Mouse (Mus musculus) CH12.LX (cell line): ENCODE measurements at regions not wholly inside any gene's neighbourhood (a gene's known extent, or its start where the extent isn't known, plus 50 kb on each side); places are given as distances from the start of the nearest gene placed in this dataset.

Experiments
- DNase-seq: peaks from one replicate; pipeline ENCODE4 v3.0.0-alpha.2; 2013; ENCODE audit errors: extremely low read depth
- H3K27ac ChIP-seq: 2 replicates; pipeline ENCODE4 v1.5.1; 2012; ENCODE audit warnings: low read depth, mild to moderate bottlenecking, control low read depth, moderate library complexity; ENCODE audit not compliant: insufficient read depth
- H3K27me3 ChIP-seq: replicated peaks from 2 replicates; pipeline ENCODE3; 2012; ENCODE audit warnings: inconsistent platforms
- H3K36me3 ChIP-seq, 2 experiments: replicated peaks in 1 of 2; 2 replicates each; pipeline versions ENCODE3 to v1.6.1; 2012; ENCODE audit warnings: inconsistent platforms in 1 of 2, low read length in 1 of 2, mild to moderate bottlenecking in 1 of 2, mixed read lengths in 1 of 2, moderate library complexity in 1 of 2; ENCODE audit not compliant: control insufficient read depth in 1 of 2, insufficient read depth in 1 of 2
- H3K4me1 ChIP-seq, 2 experiments: 2 replicates each; pipeline ENCODE4 v1.6.1; 2012; ENCODE audit warnings: inconsistent platforms in 1 of 2, moderate library complexity in 1 of 2; ENCODE audit not compliant: insufficient read depth in 2 of 2, control insufficient read depth in 1 of 2
- H3K4me2 ChIP-seq: 2 replicates; pipeline ENCODE4 v1.6.1; 2012; ENCODE audit warnings: low read depth, mild to moderate bottlenecking, control low read depth; ENCODE audit not compliant: poor library complexity, insufficient read depth, severe bottlenecking
- H3K4me3 ChIP-seq, 3 experiments: fragments of 150-350 bp in 1 of 3; sonication (generic) in 1 of 3; replicated peaks in 1 of 3; 2 replicates each; pipeline versions ENCODE3 to v1.5.1; 2011 to 2012; ENCODE audit warnings: low read depth in 2 of 3, low read length in 2 of 3, mild to moderate bottlenecking in 2 of 3, moderate library complexity in 2 of 3, control low read depth in 1 of 3, improper control_type of control experiment in 1 of 3, inconsistent platforms in 1 of 3, mixed read lengths in 1 of 3; ENCODE audit not compliant: poor library complexity in 1 of 3
- H3K79me2 ChIP-seq: replicated peaks from 2 replicates; pipeline ENCODE4 v1.6.1; 2012; ENCODE audit warnings: mild to moderate bottlenecking, moderate library complexity; ENCODE audit not compliant: control insufficient read depth, poor library complexity, insufficient read depth, severe bottlenecking; ENCODE audit errors: extremely low read depth
- H3K9ac ChIP-seq: 2 replicates; pipeline ENCODE4 v1.6.1; 2012; ENCODE audit warnings: low read depth, mild to moderate bottlenecking, control low read depth, moderate library complexity; ENCODE audit not compliant: insufficient read depth
- H3K9me3 ChIP-seq: replicated peaks from 2 replicates; pipeline ENCODE3; 2012; ENCODE audit warnings: low read length, inconsistent platforms, mixed read lengths
- BHLHE40 ChIP-seq: IDR thresholded peaks from 2 replicates; pipeline ENCODE4 v1.6.1; 2011; ENCODE audit warnings: mild to moderate bottlenecking, low read depth, low read length, improper control_type of control experiment
- CHD1 ChIP-seq: IDR thresholded peaks from 2 replicates; pipeline ENCODE4 v1.6.1; 2012; ENCODE audit warnings: low read depth, low read length, improper control_type of control experiment, inconsistent platforms
- CHD2 ChIP-seq: IDR thresholded peaks from 2 replicates; pipeline ENCODE4 v1.6.1; 2011; ENCODE audit warnings: low read length, improper control_type of control experiment
- CTCF ChIP-seq, 2 experiments: IDR thresholded peaks in 1 of 2; conservative IDR thresholded peaks in 1 of 2; 2 replicates each; pipeline ENCODE4 v1.5.1; 2011 to 2012; ENCODE audit warnings: low read depth in 2 of 2, low read length in 2 of 2, improper control_type of control experiment in 1 of 2, inconsistent platforms in 1 of 2, mild to moderate bottlenecking in 1 of 2, moderate library complexity in 1 of 2
- E2F4 ChIP-seq: IDR thresholded peaks from 2 replicates; pipeline ENCODE4 v1.6.1; 2011; ENCODE audit warnings: low read depth, low read length, improper control_type of control experiment; ENCODE audit not compliant: insufficient replicate concordance
- ELF1 ChIP-seq: IDR thresholded peaks from 2 replicates; pipeline ENCODE4 v1.6.1; 2014; ENCODE audit warnings: low read depth, mild to moderate bottlenecking, inconsistent platforms, low read length, improper control_type of control experiment
- EP300 ChIP-seq: IDR thresholded peaks from 2 replicates; pipeline ENCODE4 v1.6.1; 2011; ENCODE audit warnings: low read length, improper control_type of control experiment
- GABPA ChIP-seq: IDR thresholded peaks from 2 replicates; pipeline ENCODE4 v1.6.1; 2012; ENCODE audit warnings: low read depth, low read length, improper control_type of control experiment, inconsistent platforms; ENCODE audit not compliant: insufficient replicate concordance
- HCFC1 ChIP-seq: IDR thresholded peaks from 2 replicates; pipeline ENCODE4 v1.6.1; 2012; ENCODE audit warnings: low read depth, mild to moderate bottlenecking, inconsistent platforms, low read length, improper control_type of control experiment
- IRF4 ChIP-seq: IDR thresholded peaks from 2 replicates; pipeline ENCODE4 v1.6.1; 2014; ENCODE audit warnings: low read depth, mild to moderate bottlenecking, inconsistent platforms, low read length, improper control_type of control experiment
- JUND ChIP-seq: conservative IDR thresholded peaks from 2 replicates; pipeline ENCODE4 v1.6.1; 2011; ENCODE audit warnings: low read depth, low read length, improper control_type of control experiment
- KAT2A ChIP-seq: IDR thresholded peaks from 2 replicates; pipeline ENCODE4 v1.6.1; 2012; ENCODE audit warnings: low read length, improper control_type of control experiment, inconsistent platforms; ENCODE audit not compliant: insufficient replicate concordance
- MAX ChIP-seq: IDR thresholded peaks from 2 replicates; pipeline ENCODE4 v1.6.1; 2011; ENCODE audit warnings: low read length, improper control_type of control experiment
- MAZ ChIP-seq: IDR thresholded peaks from 2 replicates; pipeline ENCODE4 v1.6.1; 2012; ENCODE audit warnings: low read depth, mild to moderate bottlenecking, inconsistent platforms, low read length, improper control_type of control experiment, moderate library complexity
- MEF2A ChIP-seq: IDR thresholded peaks from 2 replicates; pipeline ENCODE4 v1.6.1; 2014; ENCODE audit warnings: low read depth, mild to moderate bottlenecking, inconsistent platforms, low read length, improper control_type of control experiment, borderline replicate concordance
- MXI1 ChIP-seq: IDR thresholded peaks from 2 replicates; pipeline ENCODE4 v1.6.1; 2011; ENCODE audit warnings: mild to moderate bottlenecking, low read depth, low read length, improper control_type of control experiment
- MYC ChIP-seq: IDR thresholded peaks from 2 replicates; pipeline ENCODE4 v1.6.1; 2011; ENCODE audit warnings: low read depth, mild to moderate bottlenecking, improper control_type of control experiment, low read length
- NELFE ChIP-seq: IDR thresholded peaks from 2 replicates; pipeline ENCODE4 v1.6.1; 2011; ENCODE audit warnings: low read depth, low read length, improper control_type of control experiment
- PAX5 ChIP-seq: IDR thresholded peaks from 2 replicates; pipeline ENCODE4 v1.6.1; 2012; ENCODE audit warnings: low read length, inconsistent platforms, mixed read lengths
- POLR2A ChIP-seq: IDR thresholded peaks from 2 replicates; pipeline ENCODE4 v1.6.1; 2011; ENCODE audit warnings: low read depth, mild to moderate bottlenecking, improper control_type of control experiment, low read length
- RCOR1 ChIP-seq: conservative IDR thresholded peaks from 2 replicates; pipeline ENCODE4 v1.6.1; 2012; ENCODE audit warnings: low read depth, mild to moderate bottlenecking, inconsistent platforms, low read length, improper control_type of control experiment
- TBP ChIP-seq: conservative IDR thresholded peaks from 2 replicates; pipeline ENCODE4 v1.6.1; 2011; ENCODE audit warnings: low read depth, low read length, improper control_type of control experiment
- TCF12 ChIP-seq: IDR thresholded peaks from 2 replicates; pipeline ENCODE4 v1.6.1; 2014; ENCODE audit warnings: low read depth, mild to moderate bottlenecking, inconsistent platforms, low read length, improper control_type of control experiment
- UBTF ChIP-seq: IDR thresholded peaks from 2 replicates; pipeline ENCODE4 v1.6.1; 2012; ENCODE audit warnings: low read depth, mild to moderate bottlenecking, inconsistent platforms, low read length, improper control_type of control experiment, moderate library complexity
- USF1 ChIP-seq: IDR thresholded peaks from 2 replicates; pipeline ENCODE4 v1.6.1; 2014; ENCODE audit warnings: low read depth, mild to moderate bottlenecking, inconsistent platforms, low read length, improper control_type of control experiment
- USF2 ChIP-seq: conservative IDR thresholded peaks from 2 replicates; pipeline ENCODE4 v1.6.1; 2011; ENCODE audit warnings: low read depth, low read length, improper control_type of control experiment
- ZC3H11A ChIP-seq: IDR thresholded peaks from 2 replicates; pipeline ENCODE4 v1.6.1; 2012; ENCODE audit warnings: low read depth, mild to moderate bottlenecking, inconsistent platforms, low read length, improper control_type of control experiment
- ZKSCAN1 ChIP-seq: IDR thresholded peaks from 2 replicates; pipeline ENCODE4 v1.6.1; 2012; ENCODE audit warnings: low read depth, inconsistent platforms, low read length, improper control_type of control experiment, borderline replicate concordance
- ZMIZ1 ChIP-seq: IDR thresholded peaks from 2 replicates; pipeline ENCODE4 v1.6.1; 2012; ENCODE audit warnings: low read depth, mild to moderate bottlenecking, inconsistent platforms, low read length, improper control_type of control experiment
- ZNF384 ChIP-seq: IDR thresholded peaks from 2 replicates; pipeline ENCODE4 v1.6.1; 2012; ENCODE audit warnings: low read depth, low read length, improper control_type of control experiment, inconsistent platforms
- dilution Hi-C: fragments of 300-500 bp; cut with MboI; formaldehyde crosslinking; loops from 2 replicates; pipeline ENCODE4 v1.14.3; 2020; ENCODE audit warnings: low sequenced_read_pairs; ENCODE audit not compliant: extremely low pct_unique_long_range_greater_than_20kb, extremely low pct_ligation_motif_present
- in situ Hi-C: fragments of 300-500 bp; cut with MboI; formaldehyde crosslinking; loops from 3 replicates; pipeline ENCODE4 v1.14.3; 2019; ENCODE audit warnings: low sequenced_read_pairs, low pct_ligation_motif_present, low pct_unique_long_range_greater_than_20kb, mixed read lengths

DNA sequence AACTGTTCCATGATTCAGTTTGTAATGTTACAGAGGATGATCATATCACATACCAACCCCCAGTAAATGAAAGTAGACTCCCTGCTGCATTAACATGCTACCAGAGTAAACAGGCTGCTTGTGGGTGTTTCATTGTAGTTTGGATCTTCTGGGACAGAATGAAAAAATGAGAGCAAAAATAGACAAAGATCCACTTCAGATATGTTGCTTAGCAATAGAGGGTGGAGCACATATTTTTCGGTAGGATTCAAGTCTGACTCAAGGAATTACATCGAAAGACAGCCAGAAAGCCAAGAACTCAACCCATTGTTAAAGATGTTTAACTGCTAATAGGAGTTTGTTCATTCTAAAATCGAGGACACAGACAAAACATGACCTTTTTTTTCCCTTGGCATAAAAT, 536.2 kb upstream of the Arpp21 start:
- Histone ChIP-seq H3K9ac (no peak overlapping the region), H3K4me3 (no peak overlapping the region), H3K9me3 (peaks cover 63% of the 10 kb centered on the region), H3K79me2 (no peaks in the 10 kb centered on the region), H3K36me3 (no peaks in the 10 kb centered on the region), H3K27me3 (no peaks in the 10 kb centered on the region), H3K4me1 (no peaks in the 10 kb centered on the region), H3K27ac (no peak overlapping the region), H3K4me2 (no peak overlapping the region)
- TF ChIP-seq POLR2A (no peak), MEF2A (no peak), ZKSCAN1 (no peak), MAX (no peak), E2F4 (no peak), ZNF384 (no peak), TCF12 (no peak), ELF1 (no peak)
- in situ Hi-C loops: no loop called here
- DNase-seq: no peak
- dilution Hi-C loops: no loop called here

GRCm38 (mm10) chr9:112744616-112745015, 508.9 kb upstream of the Arpp21 start:
- dilution Hi-C loops: no loop called here

GRCm38 (mm10) chr9:112743871-112744590, 508.3 kb upstream of the Arpp21 start:
- in situ Hi-C loops (no loop called here), dilution Hi-C loops (no loop called here)
- peaks cover 45% of the 10 kb centered on the region for H3K9me3 ChIP-seq
- H3K4me3 ChIP-seq: no peak overlapping the region
- no peak overlapping the region for H3K4me2 ChIP-seq
- H3K79me2 ChIP-seq: no peaks in the 10 kb centered on the region
- H3K27me3 ChIP-seq: no peaks in the 10 kb centered on the region
- H3K36me3 ChIP-seq: no peaks in the 10 kb centered on the region
- no peak overlapping the region for H3K9ac ChIP-seq
- H3K4me1 ChIP-seq: no peaks in the 10 kb centered on the region
- H3K27ac ChIP-seq: no peak overlapping the region
- DNase-seq: no peak
- TF ChIP-seq ZNF384: no peak
- no peak for TF ChIP-seq HCFC1
- no peak for TF ChIP-seq MYC
- TF ChIP-seq USF2: no peak
- TF ChIP-seq TCF12: no peak
- TF ChIP-seq JUND: no peak
- no peak for TF ChIP-seq TBP
- no peak for TF ChIP-seq USF1
- no peak for TF ChIP-seq NELFE
- TF ChIP-seq EP300: no peak
- TF ChIP-seq UBTF: no peak
- TF ChIP-seq MXI1: no peak
- no peak for TF ChIP-seq ZC3H11A
- TF ChIP-seq GABPA: no peak
- no peak for TF ChIP-seq IRF4
- TF ChIP-seq CTCF (conservative IDR thresholded peaks at IDR 0.05 in 1 of 2, IDR thresholded peaks at IDR 0.05 in 1 of 2; ENCODE audit: low read depth in 2 of 2, low read length in 2 of 2): no peak

More at GRCm38 (mm10) chr9:112744616-112745015, 508.9 kb upstream of the Arpp21 start:
- H3K27me3 ChIP-seq: no peaks in the 10 kb centered on the region
- H3K79me2 ChIP-seq: no peaks in the 10 kb centered on the region
- H3K36me3 ChIP-seq: no peaks in the 10 kb centered on the region
- H3K4me3 ChIP-seq: no peak overlapping the region
- H3K4me2 ChIP-seq: no peak overlapping the region
- in situ Hi-C loops: no loop called here
- no peak overlapping the region for H3K27ac ChIP-seq
- DNase-seq: no peak
- TF ChIP-seq KAT2A: no peak
- no peak for TF ChIP-seq ZKSCAN1
- no peak for TF ChIP-seq CHD2
- no peak for TF ChIP-seq RCOR1
- TF ChIP-seq ZMIZ1: no peak
- TF ChIP-seq MAZ: no peak
- TF ChIP-seq ELF1: no peak
- no peak for TF ChIP-seq PAX5
- TF ChIP-seq CHD1: no peak
- TF ChIP-seq MYC: no peak
- TF ChIP-seq ZC3H11A: no peak
- TF ChIP-seq BHLHE40: no peak
- H3K9me3 ChIP-seq: peaks cover 45% of the 10 kb centered on the region
- H3K9ac ChIP-seq: no peak overlapping the region
- H3K4me1 ChIP-seq: no peaks in the 10 kb centered on the region
